Mouse (Mus musculus) megakaryocyte, embryonic 14.5 days (primary cell): ENCODE results near the gene Mfn1.

Experiments used
- FLI1 ChIP-seq: IDR thresholded peaks from 2 replicates; pipeline ENCODE4 v1.6.1; 2012; ENCODE audit warnings: low read length, inconsistent platforms, mixed read lengths
- GATA1 ChIP-seq: IDR thresholded peaks from 3 replicates; pipeline ENCODE4 v1.6.1; 2012; ENCODE audit warnings: mixed read lengths, low read length, inconsistent platforms, borderline replicate concordance

DNA sequence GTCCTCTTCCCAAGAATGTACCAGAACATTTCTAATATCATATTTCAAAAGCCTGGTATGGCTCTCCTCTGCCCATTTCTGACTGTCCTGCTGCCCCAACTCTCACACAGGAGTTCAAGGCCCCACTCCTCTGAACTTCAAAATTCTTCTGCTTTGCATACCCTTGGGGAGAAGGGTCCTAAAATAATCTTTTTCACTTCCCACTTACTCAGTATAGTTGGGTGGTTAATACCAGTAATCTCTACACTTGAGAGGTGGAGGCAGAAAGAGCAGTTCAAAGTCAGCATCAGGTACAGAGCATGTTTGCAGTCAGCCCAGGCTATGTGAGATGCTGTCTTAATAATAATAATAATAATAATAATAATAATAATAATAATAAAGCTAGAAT lies 38.3 kb upstream of the Mfn1 start:
- TF ChIP-seq GATA1 (no peak), FLI1 (no peak)
